Mouse (Mus musculus) neutrophil, adult 5-6 weeks (primary cell): Measurements from ENCODE around the gene Arf5. TPM values are rescaled to one million over a fixed set of nuclear protein-coding genes. Genes with fewer than 3 reads are reported as not detected.
A peak's percentile ranks its signal among the peaks of the same experiment; 100 is the strongest.

Source experiments
- ATAC-seq: fragments of 151-379, 151-347 bp; 2 replicates; pipeline ENCODE4 v1.8.0; 2017; ENCODE audit warnings: mild to moderate bottlenecking, moderate TSS enrichment; ENCODE audit not compliant: insufficient number of reproducible peaks, poor library complexity, low FRiP score, severe bottlenecking; ENCODE audit errors: extremely low read depth
- total RNA-seq: library from RNA; stranded (forward); fragments of 200-1000 nt; gene quantifications from 2 replicates; pipeline ENCODE4 v1.2.3, GENCODE M21; 2017

The Arf5 gene
- total RNA-seq, 1 experiment from 2014 or later, result 47.8 TPM

DNA sequence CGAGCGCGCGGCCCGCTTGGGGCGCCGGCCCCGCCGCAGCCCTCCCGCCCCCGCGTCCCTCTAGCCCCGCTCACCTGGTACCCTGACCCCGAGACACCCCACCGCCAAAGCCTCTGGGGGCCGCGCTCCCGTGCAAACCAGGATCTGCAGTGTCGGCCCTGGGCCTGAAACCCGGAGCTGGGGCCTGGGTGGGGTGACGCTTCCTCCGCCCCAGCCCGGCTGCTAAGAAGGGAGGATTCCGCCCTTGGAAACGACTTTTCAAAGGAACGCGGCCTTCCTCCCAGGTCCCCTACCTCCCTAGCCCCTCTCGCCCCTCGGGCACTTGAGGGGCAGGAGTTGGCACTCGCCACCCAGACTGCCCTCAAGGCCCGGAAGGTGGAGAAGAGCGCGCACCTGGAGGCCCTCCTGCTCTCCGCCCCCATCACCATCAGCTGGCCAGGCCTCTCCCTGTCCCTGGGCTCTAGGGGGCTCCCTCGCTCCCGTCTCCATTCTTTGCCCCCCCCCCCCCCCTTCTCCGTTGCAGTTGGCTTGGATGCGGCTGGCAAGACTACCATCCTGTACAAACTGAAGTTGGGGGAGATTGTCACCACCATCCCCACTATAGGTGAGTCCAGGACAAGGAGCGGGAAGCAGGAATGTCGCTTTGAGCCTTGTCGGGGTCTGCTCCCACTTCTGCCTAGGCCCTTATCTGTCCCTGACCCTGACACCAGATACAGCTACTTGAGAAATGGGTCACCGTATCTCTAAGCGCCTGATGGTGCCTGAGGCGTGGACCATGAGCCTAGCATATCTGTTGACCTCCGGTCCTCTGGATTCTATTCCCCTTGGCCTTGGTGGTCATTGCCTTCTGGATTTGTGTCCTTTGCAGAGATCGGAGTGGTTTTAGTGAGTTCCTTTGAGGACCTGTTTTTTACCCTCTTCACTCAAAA, 671 bp downstream of the Arf5 start:
- no peak for ATAC-seq

DNA sequence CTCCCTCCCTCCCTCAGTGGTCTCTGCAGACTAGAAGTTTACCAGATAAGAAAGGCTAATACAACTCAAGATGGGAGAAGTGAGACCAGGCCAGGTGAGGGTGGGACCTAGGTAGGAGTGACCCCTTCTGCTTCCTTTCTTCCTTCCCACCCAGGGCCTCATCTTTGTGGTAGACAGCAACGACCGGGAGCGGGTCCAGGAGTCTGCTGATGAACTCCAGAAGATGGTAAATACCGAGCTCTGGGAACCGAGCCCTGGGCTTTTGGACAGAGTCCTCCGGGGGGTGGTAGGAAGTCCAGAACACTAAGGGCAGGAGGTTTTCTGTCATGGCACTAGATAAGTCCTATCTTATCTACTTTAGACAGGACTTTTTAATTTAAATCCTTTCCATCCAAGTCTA, 1.7 kb downstream of the Arf5 start:
- ATAC-seq, result no peak

GRCm38 (mm10) chr6:28427096-28427839, 3.9 kb downstream of the Arf5 start, which contains the start of gene Fscn3:
Gene Fscn3, plus strand, starts transcription at chr6:28427789.
- ATAC-seq, result no peak

GRCm38 (mm10) chr6:28428290-28428689, 4.9 kb downstream of the Arf5 start, which contains the start of gene Gcc1:
Gene Gcc1, minus strand, starts transcription at chr6:28428390.
- ATAC-seq, result no peak

- no peak for ATAC-seq
These were observed 6.5 kb downstream of the Arf5 start for GRCm38 (mm10) chr6:28429870-28430269.

- ATAC-seq, result no peak
These were observed 7.6 kb downstream of the Arf5 start for GRCm38 (mm10) chr6:28430795-28431537.

- ATAC-seq, result no peak
These were observed 8.1 kb downstream of the Arf5 start for GRCm38 (mm10) chr6:28431538-28431855.

DNA sequence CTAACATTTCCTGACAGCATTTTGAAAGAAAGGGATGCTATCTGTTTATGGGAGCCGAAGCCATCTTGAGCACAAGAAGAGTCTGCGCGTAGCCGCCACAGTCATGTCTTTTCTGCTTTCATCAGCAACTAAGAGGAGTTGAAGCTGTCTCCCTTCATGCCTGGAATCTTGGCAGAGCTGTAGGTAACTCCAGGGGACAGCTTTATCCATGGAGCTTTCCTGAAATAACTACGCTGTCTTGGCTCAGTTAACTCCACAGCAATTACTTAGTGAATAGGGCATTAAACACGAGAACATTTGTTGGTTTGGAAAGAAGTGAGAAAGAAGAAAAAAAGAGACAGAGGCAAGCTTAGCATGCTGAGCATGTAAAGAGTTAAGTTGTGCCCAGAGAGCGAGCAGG, 24.6 kb downstream of the Arf5 start:
- ATAC-seq, result no peak

DNA sequence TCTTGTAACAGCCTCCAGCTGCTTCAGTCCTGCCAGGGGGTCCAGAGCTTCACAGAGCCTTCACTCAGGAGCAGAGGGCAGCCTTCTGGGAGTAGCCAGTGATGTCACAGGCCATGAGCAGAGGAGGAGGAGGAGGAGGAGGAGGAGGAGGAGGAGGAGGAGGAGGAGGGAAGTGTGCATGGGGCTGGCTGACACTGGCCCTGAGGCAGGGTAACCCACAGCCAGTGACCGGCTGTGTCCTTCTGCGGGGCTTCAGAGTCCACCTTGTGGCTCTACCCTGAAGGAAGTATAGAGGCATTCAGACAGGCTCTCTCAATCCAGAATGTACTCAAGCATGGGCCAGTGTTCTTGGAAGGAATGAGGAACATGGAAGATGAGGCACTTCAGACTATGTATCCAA, 25.9 kb downstream of the Arf5 start, which contains the start of gene Pax4:
Gene Pax4, minus strand, starts transcription at position 101 of the 400 bp plus-strand sequence.
- ATAC-seq, result no peak

DNA sequence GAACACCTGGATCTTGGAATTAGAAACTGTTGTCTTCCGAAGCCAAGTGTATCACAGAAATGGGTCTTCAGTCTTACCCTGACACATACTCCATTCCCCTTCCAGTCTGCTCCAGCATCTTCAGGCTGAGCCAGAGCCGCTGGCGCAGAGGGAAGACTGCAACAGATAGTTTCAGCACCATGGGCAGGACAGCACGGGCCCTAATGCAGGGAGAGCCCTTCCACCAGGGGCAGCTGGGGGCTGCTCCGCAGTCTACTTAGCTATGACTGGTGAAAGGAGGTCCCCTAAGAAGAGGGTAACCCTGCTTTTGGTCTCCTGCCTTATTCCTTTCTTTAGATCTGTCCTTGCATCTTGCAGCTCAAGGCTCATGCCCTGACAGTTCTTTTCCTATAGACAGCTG, 27.1 kb downstream of the Arf5 start:
- ATAC-seq, result no peak

- no peak for ATAC-seq
These were observed 27.6 kb downstream of the Arf5 start for GRCm38 (mm10) chr6:28450977-28451376.

DNA sequence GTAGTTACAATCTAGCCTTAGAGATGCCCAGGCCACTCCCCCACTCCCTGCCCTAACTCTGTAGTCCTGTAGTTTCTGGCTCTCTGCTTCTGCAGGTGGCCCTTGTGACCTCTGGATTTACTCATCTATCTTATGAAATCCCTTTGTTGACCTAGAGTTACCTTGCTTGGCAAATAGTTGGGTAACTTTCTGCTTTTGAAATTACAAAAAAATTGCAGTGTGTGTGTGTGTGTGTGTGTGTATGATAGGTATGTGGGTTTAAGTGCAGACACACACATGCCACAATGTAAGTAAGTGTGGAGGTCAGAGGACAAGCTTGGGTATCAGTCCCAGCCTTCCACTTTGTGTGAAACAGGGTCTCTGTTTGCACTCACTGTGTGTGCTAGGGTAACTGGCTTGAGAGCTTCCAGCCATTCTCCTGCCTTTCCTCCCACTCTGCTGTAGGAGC, 35.9 kb downstream of the Arf5 start:
- no peak for ATAC-seq

GRCm38 (mm10) chr6:28460534-28460933, 37.2 kb downstream of the Arf5 start:
- peak; percentile 48; the same call in 1 of the 2 replicates for ATAC-seq

- no peak for ATAC-seq
These were observed 41.3 kb downstream of the Arf5 start for GRCm38 (mm10) chr6:28464630-28465029.

- no peak for ATAC-seq
These were observed 46.8 kb downstream of the Arf5 start for GRCm38 (mm10) chr6:28470017-28470602.

DNA sequence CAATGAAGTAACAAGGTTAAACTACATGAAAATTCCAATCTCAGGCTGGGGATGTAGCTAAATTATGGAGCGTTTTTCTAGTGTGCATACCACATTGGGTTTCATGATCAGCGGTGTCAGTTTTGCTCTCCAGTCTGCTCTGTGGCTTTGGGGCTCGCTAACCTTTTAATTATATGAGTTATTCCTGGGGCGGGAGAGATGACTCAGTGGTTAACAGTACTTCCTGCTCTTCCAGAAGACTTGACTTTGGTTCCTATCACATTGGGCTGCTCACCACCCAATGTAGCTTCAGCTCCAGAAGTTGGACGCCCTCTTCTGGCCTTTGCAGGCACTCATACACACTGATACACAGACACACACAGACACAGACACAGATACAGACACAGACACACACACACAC, 47.3 kb downstream of the Arf5 start:
- no peak for ATAC-seq

DNA sequence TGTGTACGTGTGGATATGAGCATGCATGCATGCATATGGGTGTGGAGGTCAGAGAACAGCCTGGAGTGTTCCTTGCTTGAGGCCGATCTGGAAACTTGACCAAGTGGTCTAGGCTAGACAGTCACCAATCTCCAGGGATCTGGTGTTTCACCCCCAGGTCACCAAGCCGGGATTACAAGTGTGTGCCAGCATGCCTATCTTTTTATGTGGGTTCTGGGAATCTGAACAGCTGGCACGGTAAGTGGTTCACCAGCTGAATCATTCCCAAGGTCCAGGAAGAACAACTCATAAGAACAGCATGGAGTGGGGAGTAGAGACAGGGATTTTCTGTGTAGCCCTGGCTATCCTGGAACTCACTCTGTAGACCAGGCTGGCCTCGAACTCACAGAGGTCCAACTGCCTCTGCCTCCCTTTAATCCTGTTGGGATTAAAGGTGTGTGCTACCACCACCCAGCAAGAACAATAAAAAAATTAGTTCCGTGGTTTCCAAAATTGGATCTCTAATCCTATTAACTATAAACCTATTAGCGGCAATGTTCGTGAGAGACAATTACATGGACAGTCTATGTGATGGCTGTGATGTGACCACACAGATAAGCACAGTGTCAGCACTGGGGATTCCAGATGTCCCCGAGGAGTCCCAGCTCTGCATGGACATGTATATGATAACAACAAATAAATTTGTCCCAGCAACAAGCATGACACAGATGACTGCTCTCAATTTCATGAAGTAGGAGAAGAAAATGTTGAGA, 48.1 kb downstream of the Arf5 start:
- ATAC-seq, result no peak

DNA sequence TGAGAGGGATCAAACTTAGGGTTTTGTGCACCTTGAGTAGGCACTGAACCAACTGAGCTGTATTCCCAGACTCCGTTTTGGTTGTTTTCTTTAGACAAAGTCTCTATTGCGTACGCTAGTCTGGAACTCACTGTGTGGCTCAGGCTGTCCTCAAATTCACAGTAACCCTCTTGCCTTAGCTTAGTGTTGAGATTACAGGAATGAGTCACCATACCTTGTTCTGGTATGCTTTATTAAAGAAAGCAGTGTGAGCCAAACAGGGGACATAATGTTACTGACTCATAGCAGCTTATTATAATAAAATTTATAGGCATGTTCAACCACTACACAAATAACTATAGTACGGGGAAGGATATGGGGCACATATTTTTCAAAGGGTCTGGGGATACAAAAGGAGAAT, 50.9 kb downstream of the Arf5 start:
- no peak for ATAC-seq
